Mouse (Mus musculus): Measurements from ENCODE around the gene Mrpl9. TPM values are rescaled to one million over a fixed set of nuclear protein-coding genes. Genes with fewer than 3 reads are reported as not detected.

The Mrpl9 gene
- polyA plus RNA-seq, 2 experiments = 33.3 to 35.1 TPM

DNA sequence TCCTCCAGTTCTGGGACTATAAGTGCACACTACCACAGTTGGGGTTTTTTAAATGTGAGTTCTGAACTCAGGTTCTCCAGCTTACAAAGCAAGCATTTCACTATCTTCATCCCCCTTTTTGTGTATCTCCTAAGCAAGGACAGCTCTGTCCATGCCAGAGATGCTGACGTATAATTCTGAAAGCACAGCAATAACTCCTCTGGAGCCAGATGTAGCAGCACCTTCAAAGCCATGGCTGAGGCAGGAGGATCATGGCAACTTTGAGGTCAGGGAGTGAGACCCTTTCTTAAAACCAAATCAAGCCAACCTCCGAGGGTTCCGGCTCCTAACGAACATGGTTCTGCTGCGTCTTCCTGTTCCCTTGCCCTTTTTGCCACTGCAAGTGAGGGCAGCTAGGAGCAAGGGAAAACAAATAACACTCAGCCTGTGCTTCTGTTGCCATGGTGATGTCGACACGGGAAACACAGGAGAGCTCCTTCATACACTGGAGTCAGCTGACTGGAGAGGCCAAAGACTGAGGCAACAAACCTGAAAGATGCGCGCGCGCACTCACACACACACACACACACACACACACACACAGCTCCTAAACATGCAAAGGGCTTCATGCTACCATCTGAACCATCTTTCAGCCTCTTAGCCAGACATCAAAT, 20.9 kb downstream of the Mrpl9 start:
- H3K4me1 ChIP-seq (replicated peaks; ENCODE audit: control insufficient read depth in 2 of 2, insufficient read depth in 2 of 2, low read length in 1 of 2) = no peaks in the 10 kb centered on the region
- H3K4me2 ChIP-seq (ENCODE audit: low read depth) = no peak overlapping the region
- no peak overlapping the region for H3K4me3 ChIP-seq (ENCODE audit: insufficient read depth in 1 of 2, low read depth in 2 of 2, low read length in 2 of 2)
- no peak for TF ChIP-seq CTCF (IDR thresholded peaks at IDR 0.05; ENCODE audit: low read depth)
- no peak for TF ChIP-seq EP300 (IDR thresholded peaks at IDR 0.05; ENCODE audit: low read depth)
- no peaks in the 10 kb centered on the region for H3K27me3 ChIP-seq (ENCODE audit: control insufficient read depth, insufficient read depth, low read length)
- H3K9ac ChIP-seq (replicated peaks) = no peak overlapping the region
- no peak for ATAC-seq (ENCODE audit: insufficient read depth)
- H3K9me3 ChIP-seq (ENCODE audit: control insufficient read depth, low read length) = no peaks in the 10 kb centered on the region
- no peak for DNase-seq (ENCODE audit: low read depth in 3 of 3, low spot score in 3 of 3)
- H3K36me3 ChIP-seq (replicated peaks; ENCODE audit: control insufficient read depth, insufficient read depth, low read depth) = no peaks in the 10 kb centered on the region
- 67% methylated on average over 11 of the region's 11 CpGs for WGBS (ENCODE audit: insufficient replicate concordance)
- H3K27ac ChIP-seq = no peak overlapping the region

DNA sequence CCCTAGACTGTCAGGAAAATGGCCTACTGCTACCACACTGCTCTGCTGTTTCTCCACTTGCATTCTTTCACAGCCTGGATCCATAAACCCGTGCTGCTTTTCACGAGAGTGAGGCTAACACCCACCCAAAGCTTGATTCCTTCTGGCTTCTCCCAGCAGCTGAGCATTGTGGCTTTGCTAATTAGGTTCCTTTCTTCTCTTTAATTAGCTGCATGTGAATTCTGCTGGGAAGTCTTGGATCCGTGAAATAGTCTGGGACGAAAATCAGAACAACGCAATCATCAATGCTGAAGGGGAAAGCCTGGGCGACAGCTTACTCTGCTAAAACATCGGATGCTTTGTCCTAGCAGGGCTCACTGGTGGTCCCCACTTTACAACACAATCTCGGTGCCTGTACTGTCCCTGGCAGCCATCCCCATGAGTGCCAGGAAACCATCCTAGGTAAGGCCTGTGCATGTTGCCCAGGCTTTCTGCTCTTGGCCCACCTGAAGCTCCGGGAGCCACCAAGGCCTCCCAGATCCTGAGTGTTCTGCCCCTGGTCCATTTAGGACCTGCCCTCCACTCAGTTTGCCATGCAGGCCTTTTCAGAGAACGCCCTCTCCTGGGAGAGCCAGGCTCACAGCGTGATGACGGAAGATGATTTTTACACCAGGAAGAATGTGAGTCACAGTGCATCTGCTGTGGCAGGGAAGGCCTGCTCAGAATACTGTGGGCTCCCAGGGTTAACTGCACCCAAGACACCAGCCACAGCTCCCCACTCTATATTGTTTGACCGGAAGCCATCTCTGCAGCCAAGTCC, 22.7 kb downstream of the Mrpl9 start:
- Histone ChIP-seq H3K27ac (no peak overlapping the region), H3K4me1 (replicated peaks; ENCODE audit: control insufficient read depth in 2 of 2, insufficient read depth in 2 of 2, low read length in 1 of 2) (no peaks in the 10 kb centered on the region), H3K4me2 (ENCODE audit: low read depth) (no peak overlapping the region), H3K9ac (replicated peaks) (no peak overlapping the region), H3K4me3 (ENCODE audit: insufficient read depth in 1 of 2, low read depth in 2 of 2, low read length in 2 of 2) (no peak overlapping the region), H3K36me3 (replicated peaks; ENCODE audit: control insufficient read depth, insufficient read depth, low read depth) (no peaks in the 10 kb centered on the region), H3K9me3 (ENCODE audit: control insufficient read depth, low read length) (no peaks in the 10 kb centered on the region), H3K27me3 (ENCODE audit: control insufficient read depth, insufficient read depth, low read length) (no peaks in the 10 kb centered on the region)
- DNase-seq (ENCODE audit: low read depth in 3 of 3, low spot score in 3 of 3) (no peak), ATAC-seq (ENCODE audit: insufficient read depth) (no peak)
- TF ChIP-seq EP300 (IDR thresholded peaks at IDR 0.05; ENCODE audit: low read depth) = no peak
- WGBS (ENCODE audit: insufficient replicate concordance) = 66% methylated on average over 13 of the region's 13 CpGs

DNA sequence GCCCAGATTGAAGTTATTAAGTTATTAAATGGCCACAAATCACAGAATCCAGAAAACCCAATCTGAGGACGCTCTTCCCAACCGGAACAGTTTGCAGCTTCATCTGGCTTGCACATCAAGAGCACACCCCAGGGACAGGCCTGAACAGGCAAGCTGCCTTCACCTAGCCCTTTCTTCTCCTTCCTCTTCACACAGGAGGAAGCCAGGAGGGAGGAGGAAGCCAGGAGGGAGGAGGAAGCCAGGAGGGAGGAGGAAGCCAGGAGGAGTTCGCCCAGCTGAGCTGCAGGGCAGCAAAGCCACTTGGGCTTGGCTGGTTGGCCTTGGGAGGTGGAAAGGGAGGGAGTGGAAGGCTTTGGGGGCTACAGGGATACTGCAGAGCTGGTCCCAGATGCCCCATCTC, 25.8 kb downstream of the Mrpl9 start:
- no peak overlapping the region for H3K4me2 ChIP-seq (ENCODE audit: low read depth)
- TF ChIP-seq EP300 (IDR thresholded peaks at IDR 0.05; ENCODE audit: low read depth) (no peak), CTCF (IDR thresholded peaks at IDR 0.05; ENCODE audit: low read depth) (no peak)
- no peak overlapping the region for H3K27ac ChIP-seq
- 37% methylated on average over 3 of the region's 3 CpGs for WGBS (ENCODE audit: insufficient replicate concordance)
- H3K36me3 ChIP-seq (replicated peaks; ENCODE audit: control insufficient read depth, insufficient read depth, low read depth) = no peaks in the 10 kb centered on the region
- H3K9me3 ChIP-seq (ENCODE audit: control insufficient read depth, low read length) = no peaks in the 10 kb centered on the region
- ATAC-seq (ENCODE audit: insufficient read depth) (no peak), DNase-seq (ENCODE audit: low read depth in 3 of 3, low spot score in 3 of 3) (no peak)
- no peaks in the 10 kb centered on the region for H3K27me3 ChIP-seq (ENCODE audit: control insufficient read depth, insufficient read depth, low read length)
- no peaks in the 10 kb centered on the region for H3K4me1 ChIP-seq (replicated peaks; ENCODE audit: control insufficient read depth in 2 of 2, insufficient read depth in 2 of 2, low read length in 1 of 2)
- no peak overlapping the region for H3K4me3 ChIP-seq (ENCODE audit: insufficient read depth in 1 of 2, low read depth in 2 of 2, low read length in 2 of 2)
- no peak overlapping the region for H3K9ac ChIP-seq (replicated peaks)

DNA sequence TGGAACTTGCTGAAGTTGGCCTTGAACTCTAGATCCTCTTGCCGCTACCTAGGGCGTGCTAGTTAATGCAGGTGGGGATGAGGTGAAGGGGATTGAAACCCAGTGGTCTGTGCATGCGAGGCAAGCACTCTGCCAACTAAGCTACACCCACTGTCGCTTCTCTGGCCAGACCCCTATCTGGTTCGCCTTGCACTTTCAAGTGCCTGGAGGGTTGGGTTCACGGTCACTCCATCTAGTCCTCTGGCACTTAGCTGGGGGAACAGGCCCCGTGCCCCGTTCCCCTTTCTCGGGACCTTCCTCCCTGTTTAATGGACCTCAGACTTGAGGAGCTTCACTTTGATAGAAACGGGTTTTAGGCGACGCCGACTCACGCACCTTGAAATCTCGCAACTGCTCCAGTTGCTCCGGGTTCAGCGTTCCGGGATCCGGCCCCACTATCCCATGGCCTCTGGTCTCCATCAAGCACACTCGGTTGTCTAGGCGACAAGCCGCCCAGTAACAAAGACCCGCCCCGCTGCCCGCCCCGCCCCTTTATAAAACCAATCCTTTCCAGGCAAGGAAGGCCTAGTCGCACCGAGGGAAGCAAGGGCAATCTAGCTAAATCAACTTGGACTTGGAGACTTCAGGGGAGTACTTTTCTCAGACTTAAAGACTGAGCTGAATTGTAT, 29.5 kb downstream of the Mrpl9 start:
- Histone ChIP-seq H3K27ac (no peak overlapping the region), H3K4me2 (ENCODE audit: low read depth) (no peak overlapping the region), H3K4me1 (replicated peaks; ENCODE audit: control insufficient read depth in 2 of 2, insufficient read depth in 2 of 2, low read length in 1 of 2) (peaks cover 0 to 3% of the 10 kb centered on the region in 2 experiments; a peak in 2 of 4 replicates), H3K9ac (replicated peaks) (no peak overlapping the region), H3K9me3 (ENCODE audit: control insufficient read depth, low read length) (no peaks in the 10 kb centered on the region), H3K4me3 (ENCODE audit: insufficient read depth in 1 of 2, low read depth in 2 of 2, low read length in 2 of 2) (no peak overlapping the region), H3K36me3 (replicated peaks; ENCODE audit: control insufficient read depth, insufficient read depth, low read depth) (no peaks in the 10 kb centered on the region), H3K27me3 (ENCODE audit: control insufficient read depth, insufficient read depth, low read length) (no peaks in the 10 kb centered on the region)
- TF ChIP-seq EP300 (IDR thresholded peaks at IDR 0.05; ENCODE audit: low read depth) (no peak), CTCF (IDR thresholded peaks at IDR 0.05; ENCODE audit: low read depth) (no peak)
- 17% methylated on average over 28 of the region's 28 CpGs for WGBS (ENCODE audit: insufficient replicate concordance)
- ATAC-seq (ENCODE audit: insufficient read depth) (no peak), DNase-seq (ENCODE audit: low read depth in 3 of 3, low spot score in 3 of 3) (no peak)

DNA sequence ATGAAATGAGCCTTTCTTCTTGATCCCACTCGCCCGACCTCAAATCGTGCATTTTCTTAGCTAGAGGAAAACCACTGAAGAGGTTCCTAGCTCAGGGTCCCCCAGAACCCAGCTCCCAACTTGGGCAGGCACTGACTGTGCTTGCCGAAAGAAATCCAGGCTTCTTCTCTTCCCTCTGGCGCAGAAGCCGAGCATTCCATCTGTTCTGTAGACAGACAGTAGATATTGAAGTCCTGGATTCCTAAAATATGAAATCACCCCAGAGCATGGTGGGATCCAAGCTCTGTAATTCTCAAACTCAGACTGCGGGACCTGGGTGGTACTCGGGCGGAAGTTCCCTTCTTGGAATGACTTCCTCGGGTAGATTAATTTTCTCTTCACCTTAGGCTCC, 30.0 kb downstream of the Mrpl9 start:
- WGBS (ENCODE audit: insufficient replicate concordance) = 60% methylated on average over 10 of the region's 10 CpGs
- H3K9me3 ChIP-seq (ENCODE audit: control insufficient read depth, low read length) = no peaks in the 10 kb centered on the region
- no peak overlapping the region for H3K27ac ChIP-seq
- no peaks in the 10 kb centered on the region for H3K27me3 ChIP-seq (ENCODE audit: control insufficient read depth, insufficient read depth, low read length)
- no peak overlapping the region for H3K4me3 ChIP-seq (ENCODE audit: insufficient read depth in 1 of 2, low read depth in 2 of 2, low read length in 2 of 2)
- ATAC-seq (ENCODE audit: insufficient read depth) (no peak), DNase-seq (ENCODE audit: low read depth in 3 of 3, low spot score in 3 of 3) (no peak)
- H3K9ac ChIP-seq (replicated peaks) = no peak overlapping the region
- H3K4me1 ChIP-seq (replicated peaks; ENCODE audit: control insufficient read depth in 2 of 2, insufficient read depth in 2 of 2, low read length in 1 of 2) = peaks cover 0 to 4% of the 10 kb centered on the region in 2 experiments; a peak in 2 of 4 replicates
- H3K36me3 ChIP-seq (replicated peaks; ENCODE audit: control insufficient read depth, insufficient read depth, low read depth) = no peaks in the 10 kb centered on the region
- no peak overlapping the region for H3K4me2 ChIP-seq (ENCODE audit: low read depth)
- TF ChIP-seq EP300 (IDR thresholded peaks at IDR 0.05; ENCODE audit: low read depth) = no peak
- TF ChIP-seq CTCF (IDR thresholded peaks at IDR 0.05; ENCODE audit: low read depth) = no peak

All from liver, embryonic 14.5 days (tissue).